Mouse (Mus musculus) intestine, postnatal 0 days (tissue): Measurements from ENCODE around the gene Gm44511. TPM values are rescaled to one million over a fixed set of nuclear protein-coding genes. Genes with fewer than 3 reads are reported as not detected.
A peak's percentile ranks its signal among the peaks of the same experiment; 100 is the strongest.

Experiments
- ATAC-seq: fragments of 200-750 bp; cut with Nextera tagmentation; 2 replicates; pipeline ENCODE4 v1.8.0; 2017; ENCODE audit warnings: mild to moderate bottlenecking, moderate TSS enrichment, moderate library complexity
- H3K27ac ChIP-seq: fragments of 300-500 bp; sonication (generic); 2 replicates; pipeline ENCODE4 v1.5.1; 2014; ENCODE audit warnings: mild to moderate bottlenecking, low read depth, low read length, moderate library complexity
- H3K27me3 ChIP-seq: fragments of 300-500 bp; sonication (generic); replicated peaks from 2 replicates; pipeline ENCODE4 v1.6.1; 2014; ENCODE audit warnings: low read length, mixed read lengths; ENCODE audit not compliant: control insufficient read depth, insufficient read depth
- H3K36me3 ChIP-seq: fragments of 300-500 bp; sonication (generic); 2 replicates; pipeline ENCODE4 v1.6.1; 2014; ENCODE audit warnings: mild to moderate bottlenecking, moderate library complexity; ENCODE audit not compliant: control insufficient read depth, insufficient read depth
- H3K4me1 ChIP-seq: fragments of 300-500 bp; sonication (generic); replicated peaks from 2 replicates; pipeline ENCODE4 v1.6.1; 2014; ENCODE audit warnings: antibody characterized with exemption, low read length, mixed read lengths; ENCODE audit not compliant: control insufficient read depth, insufficient read depth
- H3K4me2 ChIP-seq: fragments of 300-500 bp; sonication (generic); replicated peaks from 2 replicates; pipeline ENCODE4 v1.6.1; 2014; ENCODE audit warnings: low read depth, mild to moderate bottlenecking, moderate library complexity
- H3K4me3 ChIP-seq: fragments of 300-500 bp; sonication (generic); 2 replicates; pipeline ENCODE4 v1.5.1; 2014; ENCODE audit warnings: low read depth, low read length
- H3K9ac ChIP-seq: fragments of 300-500 bp; sonication (generic); 2 replicates; pipeline ENCODE4 v1.6.1; 2014; ENCODE audit warnings: mild to moderate bottlenecking, low read depth, low read length
- H3K9me3 ChIP-seq: fragments of 300-500 bp; sonication (generic); 2 replicates; pipeline ENCODE4 v1.6.1; 2016; ENCODE audit warnings: mixed run types; ENCODE audit not compliant: control insufficient read depth
- CTCF ChIP-seq: sonication (generic); IDR thresholded peaks from 2 replicates; pipeline ENCODE4 v1.5.1; 2016; ENCODE audit warnings: low read depth, mild to moderate bottlenecking, control low read depth, antibody characterized with exemption, moderate library complexity
- WGBS: fragments of 180-500 bp; shearing (Covaris S2); extraction: QIAGEN DNeasy Blood & Tissue Kit; methylation state at CpG from one replicate; pipeline ENCODE4 v1.1.7; 2014; 5-methylcytosine and 5-hydroxymethylcytosine counted together
- polyA plus RNA-seq: library from polyadenylated mRNA; unstranded; fragments of >200 nt; fragmentation: Nextera tagmentation; extraction: Ambion mirVana; gene quantifications from 2 replicates; pipeline ENCODE4 v1.2.1, GENCODE M21; 2015

Gm44511 gene
- polyA plus RNA-seq, 1 experiment from 2014 or later = not detected

- no peaks in the 10 kb centered on the region for H3K36me3 ChIP-seq
- no peaks in the 10 kb centered on the region for H3K9me3 ChIP-seq
- TF ChIP-seq CTCF = no peak
- peak overlapping the region; percentile 84 for H3K9ac ChIP-seq
- H3K4me3 ChIP-seq = peak overlapping the region; percentile 82
- ATAC-seq = peak; percentile 51
- H3K27me3 ChIP-seq = no peaks in the 10 kb centered on the region
- peak overlapping the region; percentile 96 for H3K27ac ChIP-seq
- H3K4me1 ChIP-seq = no peaks in the 10 kb centered on the region
- WGBS = under 1% methylated on average over 49 of the region's 49 CpGs
- peak overlapping the region; percentile 76 for H3K4me2 ChIP-seq
These were observed 12.5 kb upstream of the Gm44511 start for GRCm38 (mm10) chr6:128838342-128839265.

- H3K4me1 ChIP-seq = no peaks in the 10 kb centered on the region
- no peaks in the 10 kb centered on the region for H3K9me3 ChIP-seq
- H3K9ac ChIP-seq = peak overlapping the region; percentile 43
- peak overlapping the region; percentile 76 for H3K4me2 ChIP-seq
- ATAC-seq = no peak
- peak overlapping the region; percentile 96 for H3K27ac ChIP-seq
- TF ChIP-seq CTCF = no peak
- H3K36me3 ChIP-seq = no peaks in the 10 kb centered on the region
- no peaks in the 10 kb centered on the region for H3K27me3 ChIP-seq
- H3K4me3 ChIP-seq = peak overlapping the region; percentile 82
- WGBS = 4% methylated on average over 14 of the region's 14 CpGs
These were observed 11.6 kb upstream of the Gm44511 start for GRCm38 (mm10) chr6:128837454-128838341.

DNA sequence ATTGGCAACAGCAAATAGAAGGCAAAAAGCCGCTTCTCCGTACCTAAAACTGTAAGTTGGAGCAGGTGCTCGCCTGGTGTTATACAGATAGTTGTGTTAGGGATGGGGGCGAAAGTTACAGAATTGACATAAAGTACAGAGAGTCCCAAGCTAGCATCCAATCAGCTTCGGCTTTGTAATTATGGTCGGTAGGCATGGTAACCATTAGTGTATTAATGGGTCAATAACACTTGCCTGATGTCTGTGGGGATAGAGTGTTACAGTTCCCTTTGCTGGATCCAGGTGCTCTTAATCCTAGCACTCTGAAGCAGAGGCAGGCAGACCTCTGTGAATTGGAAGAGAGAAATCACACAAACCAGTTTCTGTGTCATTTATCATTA is 10.8 kb upstream of the Gm44511 start:
- Histone ChIP-seq H3K4me3 (no peak overlapping the region), H3K27ac (no peak overlapping the region), H3K9ac (0 out of 2 replicates have a peak overlapping the region, but pooled peaks have one; percentile 43), H3K4me2 (peak overlapping the region; percentile 76; the same call in 1 of the 2 replicates), H3K27me3 (no peaks in the 10 kb centered on the region), H3K36me3 (no peaks in the 10 kb centered on the region), H3K9me3 (no peaks in the 10 kb centered on the region), H3K4me1 (no peaks in the 10 kb centered on the region)
- TF ChIP-seq CTCF = no peak
- WGBS = 84% methylated on average over 6 of the region's 6 CpGs
- ATAC-seq = no peak

GRCm38 (mm10) chr6:128836191-128836954 is 10.3 kb upstream of the Gm44511 start:
- no peaks in the 10 kb centered on the region for H3K9me3 ChIP-seq
- ATAC-seq = no peak
- no peaks in the 10 kb centered on the region for H3K27me3 ChIP-seq
- no peak for TF ChIP-seq CTCF
- H3K4me2 ChIP-seq = no peak overlapping the region
- WGBS = 74% methylated on average over 8 of the region's 8 CpGs
- no peaks in the 10 kb centered on the region for H3K36me3 ChIP-seq
- no peak overlapping the region for H3K27ac ChIP-seq
- H3K4me1 ChIP-seq = no peaks in the 10 kb centered on the region
- H3K4me3 ChIP-seq = no peak overlapping the region
- no peak overlapping the region for H3K9ac ChIP-seq

DNA sequence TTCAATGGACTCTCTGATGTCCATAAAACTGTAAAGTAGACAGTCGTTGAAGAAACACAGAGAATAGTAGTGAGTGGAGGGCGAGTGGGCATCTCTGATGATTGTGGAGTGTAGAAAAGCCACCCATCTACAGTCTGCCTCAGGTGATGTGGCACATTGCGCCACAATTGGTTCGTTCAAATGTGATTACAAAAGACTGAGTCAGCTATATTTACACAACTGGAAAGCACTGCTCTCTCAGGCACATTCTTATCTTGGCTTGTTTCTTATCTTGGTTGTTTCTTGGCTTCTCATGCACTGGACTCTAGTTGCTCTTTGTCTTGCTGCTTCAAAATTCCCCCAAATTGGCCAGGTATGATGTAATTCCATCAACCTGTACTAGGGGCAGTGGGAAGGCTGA is 9.5 kb upstream of the Gm44511 start:
- peak; percentile 46 for ATAC-seq
- WGBS = 47% methylated on average over 4 of the region's 4 CpGs

More for the DNA sequence above, 9.5 kb upstream of the Gm44511 start:
- H3K27me3 ChIP-seq = no peaks in the 10 kb centered on the region
- no peak overlapping the region for H3K4me3 ChIP-seq
- H3K27ac ChIP-seq = peak overlapping the region; percentile 35
- TF ChIP-seq CTCF = no peak
- H3K9ac ChIP-seq = no peak overlapping the region
- no peak overlapping the region for H3K4me2 ChIP-seq
- no peaks in the 10 kb centered on the region for H3K4me1 ChIP-seq
- H3K36me3 ChIP-seq = no peaks in the 10 kb centered on the region
- no peaks in the 10 kb centered on the region for H3K9me3 ChIP-seq
